Mouse (Mus musculus) embryo, embryonic 10 days (tissue): ENCODE measurements at regions not wholly inside any gene's neighbourhood (a gene's known extent, or its start where the extent isn't known, plus 50 kb on each side); places are given as distances from the start of the nearest gene placed in this dataset.

Experiments used
- DNase-seq: peaks from one replicate; pipeline ENCODE4 v3.0.0-alpha.2; 2015; ENCODE audit warnings: low spot score

DNA sequence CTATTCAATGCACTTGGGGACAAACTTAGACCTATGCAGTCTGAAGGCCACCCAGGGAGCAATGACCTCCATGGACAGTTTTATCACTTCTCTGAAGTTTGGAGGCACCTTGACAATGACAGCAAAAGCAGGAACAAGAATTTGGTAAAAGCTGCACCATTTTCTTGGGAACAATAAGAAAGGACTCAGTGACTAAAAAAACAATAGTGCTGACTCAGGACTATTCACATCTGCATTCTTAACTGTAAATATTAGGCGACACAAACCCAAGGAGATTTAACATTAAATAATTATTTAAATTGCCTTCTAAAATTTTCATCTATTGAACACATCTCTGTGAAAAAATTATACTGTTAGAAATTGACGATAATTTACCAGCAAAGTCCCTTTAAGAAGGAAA is 356.2 kb downstream of the Nup35 start:
- DNase-seq = no peak

DNA sequence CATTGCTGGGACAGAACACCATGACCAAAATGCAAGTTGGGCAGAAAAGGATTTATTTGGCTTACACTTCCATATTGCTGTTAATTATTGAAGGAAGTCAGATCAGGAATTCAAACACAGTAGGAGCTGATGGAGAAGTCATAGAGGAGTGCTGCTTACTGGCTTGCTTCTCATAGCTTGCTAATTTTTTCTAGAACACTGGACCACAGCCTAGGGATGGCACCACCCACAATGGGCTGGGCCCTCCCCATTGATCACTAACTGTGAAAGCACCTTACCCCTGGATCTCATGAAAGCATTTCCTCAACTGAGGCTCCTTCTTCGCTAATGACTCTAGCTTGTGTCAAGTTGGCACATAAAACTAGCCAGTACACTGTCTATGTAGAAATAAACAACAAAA is 381.3 kb downstream of the Nup35 start:
- DNase-seq = no peak

DNA sequence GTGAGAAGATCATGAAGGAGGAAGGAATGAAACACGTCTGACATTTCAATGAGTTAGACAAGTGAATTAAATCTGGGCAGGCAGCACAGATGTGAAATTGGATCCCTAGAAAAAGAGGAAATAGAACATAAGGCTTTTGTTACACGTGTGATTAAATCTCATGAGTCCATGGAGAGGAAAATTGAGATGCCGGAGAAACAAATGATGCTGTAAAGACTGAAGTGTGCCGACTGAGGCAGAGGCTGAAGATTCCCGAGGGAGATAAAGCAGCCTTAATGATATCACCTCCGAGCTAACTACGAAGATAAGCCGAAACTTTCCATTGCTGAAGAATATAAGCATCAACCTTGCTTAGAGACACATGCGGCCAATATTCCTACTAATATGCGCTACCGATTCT is 390.0 kb downstream of the Nup35 start:
- no peak for DNase-seq

DNA sequence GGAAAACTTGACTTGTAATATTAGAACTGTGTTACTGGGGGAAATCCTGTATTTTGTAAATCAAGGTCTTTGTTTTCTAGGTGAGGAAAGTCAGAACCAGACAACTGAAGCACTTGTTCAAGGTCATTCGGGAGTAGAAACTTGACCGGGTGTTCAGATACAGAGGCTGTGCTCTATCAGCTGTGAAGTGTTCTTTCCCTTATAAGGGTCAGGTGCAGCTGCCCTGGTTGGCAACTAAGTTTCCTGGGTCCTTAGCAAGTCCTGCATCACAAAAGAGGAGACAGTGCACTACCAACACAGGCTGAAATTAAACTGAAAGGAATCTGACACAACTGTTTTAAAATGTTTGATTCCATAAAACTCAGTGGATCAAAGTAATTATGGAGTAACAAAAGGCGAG is 406.6 kb downstream of the Nup35 start:
- DNase-seq = no peak
